ENCODE assay signal across 16 mouse cellular contexts in genomic region chr19:29612102-29612501, GRCm38 (mm10).
"Had no signal": no experiment of that assay in that cellular context is flagged by ENCODE, and none has a peak within 500 bp of the region (broad histone marks: within the 10 kb centered on the region; RNA-seq: fewer than 3 reads in every experiment).

No protein-coding gene starts in this region.

- H3K36me3 ChIP-seq: midbrain, embryonic 15.5 days had no signal

- H3K27me3 ChIP-seq: lung, embryonic 15.5 days; midbrain, embryonic 12.5 days; midbrain, embryonic 15.5 days; neural tube, embryonic 12.5 days; stomach, embryonic 15.5 days had no signal

- H3K9me3 ChIP-seq: lung, embryonic 15.5 days; midbrain, embryonic 10.5 days; midbrain, embryonic 12.5 days; midbrain, embryonic 15.5 days; neural tube, embryonic 12.5 days; stomach, embryonic 15.5 days had no signal

- H3K9ac ChIP-seq: lung, embryonic 15.5 days; midbrain, embryonic 12.5 days; midbrain, embryonic 15.5 days; neural tube, embryonic 12.5 days; stomach, embryonic 15.5 days had no signal

- H3K4me2 ChIP-seq: lung, embryonic 15.5 days; midbrain, embryonic 12.5 days; midbrain, embryonic 15.5 days; neural tube, embryonic 12.5 days; stomach, embryonic 15.5 days had no signal

- H3K27ac ChIP-seq: lung, embryonic 15.5 days; macrophage; midbrain, embryonic 10.5 days; midbrain, embryonic 12.5 days; midbrain, embryonic 15.5 days; neural tube, embryonic 12.5 days; stomach, embryonic 15.5 days; stomach, postnatal 0 days had no signal

- H3K4me1 ChIP-seq: lung, embryonic 15.5 days; midbrain, embryonic 10.5 days; midbrain, embryonic 12.5 days; midbrain, embryonic 15.5 days; neural tube, embryonic 12.5 days; stomach, embryonic 15.5 days had no signal

- H3K4me3 ChIP-seq: lung, embryonic 15.5 days; midbrain, embryonic 10.5 days; midbrain, embryonic 12.5 days; midbrain, embryonic 15.5 days; neural tube, embryonic 12.5 days; stomach, embryonic 15.5 days had no signal

- ATAC-seq: lung, postnatal 0 days; midbrain, embryonic 15.5 days had no signal

- DNase-seq: lung, adult 2 months; lung, postnatal 14 days; lung, postnatal 36 days; right cerebral cortex, postnatal 14 days; thymus, adult 2 months; thymus, postnatal 25 days; thymus, postnatal 4 days had no signal
